Mouse (Mus musculus): ENCODE measurements around the gene Pou6f1. TPM values are rescaled to one million over a fixed set of nuclear protein-coding genes. Genes with fewer than 3 reads are reported as not detected.

Pou6f1 gene
- total and polyA plus RNA-seq, 3 experiments, result 1.7 to 9.1 (median 7.4) TPM

DNA sequence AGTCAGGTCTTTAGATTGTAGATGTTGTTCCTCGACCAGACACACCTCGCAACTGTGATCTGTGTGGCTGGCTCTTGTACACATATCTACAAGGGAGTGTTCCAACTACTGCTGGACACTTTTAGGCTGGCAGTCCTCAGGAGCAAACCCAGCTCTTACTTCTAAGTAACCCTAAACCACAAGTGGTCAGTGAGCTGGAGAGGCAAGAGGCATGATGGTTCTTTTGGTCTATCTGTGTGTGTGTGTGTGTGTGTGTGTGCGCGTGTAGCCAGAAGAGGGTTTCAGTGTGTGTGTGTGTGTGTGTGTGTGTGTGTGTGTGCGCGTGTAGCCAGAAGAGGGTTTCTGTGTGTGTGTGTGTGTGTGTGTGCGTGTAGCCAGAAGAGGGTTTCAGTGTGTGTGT, 42.7 kb upstream of the Pou6f1 start:
- H3K4me1 ChIP-seq (ENCODE audit: control insufficient read depth in 1 of 2, insufficient read depth in 2 of 2), result peaks cover 8 to 24% of the 10 kb centered on the region in 2 experiments
- TF ChIP-seq HCFC1 (IDR thresholded peaks at IDR 0.05; ENCODE audit: low read depth, low read length) (no peak), CHD2 (IDR thresholded peaks at IDR 0.05; ENCODE audit: low read length) (no peak), POLR2AphosphoS2 (IDR thresholded peaks at IDR 0.05; ENCODE audit: low read depth, low read length) (no peak), USF1 (IDR thresholded peaks at IDR 0.05; ENCODE audit: low read depth, low read length) (no peak), BHLHE40 (IDR thresholded peaks at IDR 0.05; ENCODE audit: low read depth, low read length) (no peak), TBP (conservative IDR thresholded peaks at IDR 0.05; ENCODE audit: low read depth, low read length) (no peak), ZNF384 (IDR thresholded peaks at IDR 0.05; ENCODE audit: low read depth, low read length) (no peak), E2F4 (IDR thresholded peaks at IDR 0.05; ENCODE audit: insufficient replicate concordance, low read depth, low read length) (no peak), ZC3H11A (IDR thresholded peaks at IDR 0.05; ENCODE audit: low read depth, low read length) (no peak), TCF12 (IDR thresholded peaks at IDR 0.05; ENCODE audit: low read depth, low read length) (no peak), ZMIZ1 (IDR thresholded peaks at IDR 0.05; ENCODE audit: low read depth, low read length) (no peak), ELF1 (IDR thresholded peaks at IDR 0.05; ENCODE audit: low read depth, low read length) (no peak), JUND (conservative IDR thresholded peaks at IDR 0.05; ENCODE audit: low read depth, low read length) (no peak), GABPA (IDR thresholded peaks at IDR 0.05; ENCODE audit: insufficient replicate concordance, low read depth, low read length) (no peak), EP300 (IDR thresholded peaks at IDR 0.05; ENCODE audit: low read length) (no peak), IRF4 (IDR thresholded peaks at IDR 0.05; ENCODE audit: low read depth, low read length) (no peak), MAX (IDR thresholded peaks at IDR 0.05; ENCODE audit: low read length) (no peak)
- no peaks in the 10 kb centered on the region for H3K79me2 ChIP-seq (replicated peaks; ENCODE audit: control insufficient read depth, extremely low read depth, insufficient read depth, poor library complexity, severe bottlenecking)
- H3K9me3 ChIP-seq (replicated peaks; ENCODE audit: low read length), result no peaks in the 10 kb centered on the region
- in situ Hi-C loops (cut with MboI; ENCODE audit: low pct_ligation_motif_present, low pct_unique_long_range_greater_than_20kb, low sequenced_read_pairs), result no loop called here
- peaks cover 61 to 76% of the 10 kb centered on the region in 2 experiments for H3K36me3 ChIP-seq (replicated peaks in 1 of 2; ENCODE audit: control insufficient read depth in 1 of 2, insufficient read depth in 1 of 2, low read length in 1 of 2)
- no peak for DNase-seq (ENCODE audit: extremely low read depth)
- dilution Hi-C loops (cut with MboI; ENCODE audit: extremely low pct_ligation_motif_present, extremely low pct_unique_long_range_greater_than_20kb, low sequenced_read_pairs), result no loop called here
- no peak overlapping the region for H3K4me2 ChIP-seq (ENCODE audit: insufficient read depth, low read depth, poor library complexity, severe bottlenecking)
- H3K27me3 ChIP-seq (replicated peaks), result no peaks in the 10 kb centered on the region
- no peak overlapping the region for H3K27ac ChIP-seq (ENCODE audit: insufficient read depth, low read depth)
- H3K9ac ChIP-seq (ENCODE audit: insufficient read depth, low read depth), result no peak overlapping the region
- H3K4me3 ChIP-seq (replicated peaks in 1 of 3; ENCODE audit: low read depth in 2 of 3, low read length in 2 of 3, poor library complexity in 1 of 3), result no peak overlapping the region

DNA sequence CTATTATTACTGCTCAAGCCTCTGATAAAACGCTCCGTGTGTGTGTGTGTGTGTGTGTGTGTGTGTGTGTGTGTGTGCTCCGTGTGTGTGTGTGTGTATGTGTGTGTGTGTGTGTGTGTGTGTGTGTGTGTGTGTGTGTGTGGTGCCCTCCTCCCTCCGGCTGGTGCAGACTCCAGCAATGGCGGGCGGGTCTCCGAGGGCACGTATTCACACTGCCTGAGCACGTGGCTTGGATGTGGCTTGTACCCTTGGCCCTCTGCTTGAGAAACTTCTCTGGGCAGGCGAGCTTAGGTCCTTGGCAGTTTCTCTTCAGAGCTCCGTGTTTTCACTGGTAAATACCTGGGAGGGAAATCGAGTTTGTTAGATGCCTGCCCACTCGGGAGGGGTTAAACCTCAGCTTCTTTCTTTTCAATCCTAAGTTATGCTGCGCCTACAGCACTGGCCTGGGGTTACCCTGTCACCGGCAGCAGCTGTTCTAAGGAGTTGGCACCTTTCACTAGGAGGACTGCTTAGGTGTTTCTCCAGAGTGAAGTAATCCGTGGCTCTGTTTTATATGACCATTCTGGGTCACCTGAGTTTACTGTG, 41.5 kb upstream of the Pou6f1 start:
- Histone ChIP-seq H3K36me3 (replicated peaks in 1 of 2; ENCODE audit: control insufficient read depth in 1 of 2, insufficient read depth in 1 of 2, low read length in 1 of 2) (peaks cover 56 to 70% of the 10 kb centered on the region in 2 experiments), H3K27me3 (replicated peaks) (peaks cover 1% of the 10 kb centered on the region), H3K79me2 (replicated peaks; ENCODE audit: control insufficient read depth, extremely low read depth, insufficient read depth, poor library complexity, severe bottlenecking) (no peaks in the 10 kb centered on the region), H3K4me3 (replicated peaks in 1 of 3; ENCODE audit: low read depth in 2 of 3, low read length in 2 of 3, poor library complexity in 1 of 3) (no peak overlapping the region), H3K4me1 (ENCODE audit: control insufficient read depth in 1 of 2, insufficient read depth in 2 of 2) (peaks cover 8 to 31% of the 10 kb centered on the region in 2 experiments), H3K9me3 (replicated peaks; ENCODE audit: low read length) (no peaks in the 10 kb centered on the region), H3K4me2 (ENCODE audit: insufficient read depth, low read depth, poor library complexity, severe bottlenecking) (no peak overlapping the region), H3K9ac (ENCODE audit: insufficient read depth, low read depth) (no peak overlapping the region), H3K27ac (ENCODE audit: insufficient read depth, low read depth) (no peak overlapping the region)
- TF ChIP-seq EP300 (IDR thresholded peaks at IDR 0.05; ENCODE audit: low read length), result no peak
- dilution Hi-C loops (cut with MboI; ENCODE audit: extremely low pct_ligation_motif_present, extremely low pct_unique_long_range_greater_than_20kb, low sequenced_read_pairs), result no loop called here
- in situ Hi-C loops (cut with MboI; ENCODE audit: low pct_ligation_motif_present, low pct_unique_long_range_greater_than_20kb, low sequenced_read_pairs), result no loop called here
- DNase-seq (ENCODE audit: extremely low read depth), result no peak

All from CH12.LX (cell line).